Mouse (Mus musculus) T-helper 17 cell (primary cell): ENCODE data around the gene Fam57a.
"Not testable (repeated sequence)": the region's sequence is repeated elsewhere in the genome, so short reads cannot be mapped to it uniquely, and the experiment has no call there.

Experiments
- in situ Hi-C, 2 experiments: fragments of 300-600 bp; cut with MboI, MseI; formaldehyde crosslinking; loops; 1 replicate in 1 of 2; 2 replicates in 1 of 2; pipeline ENCODE4 v1.15.1; 2025; ENCODE audit warnings: high pct_unique_total_duplicates in 2 of 2

The Fam57a gene

GRCm38 (mm10) chr11:76180146-76180540, 672 bp downstream of the Fam57a start:
- in situ Hi-C loops, result no loop called here

- in situ Hi-C loops, result no loop called here
Measured at GRCm38 (mm10) chr11:76183745-76184144, 4.3 kb downstream of the Fam57a start.

- in situ Hi-C loops, result no loop called here
Measured at GRCm38 (mm10) chr11:76186908-76187307, 7.4 kb downstream of the Fam57a start.

GRCm38 (mm10) chr11:76196275-76196976, 17.0 kb downstream of the Fam57a start:
- in situ Hi-C loops, result no loop called here

- in situ Hi-C loops, result no loop called here
Measured at GRCm38 (mm10) chr11:76196977-76197469, 17.6 kb downstream of the Fam57a start.

- in situ Hi-C loops, result no loop called here
Measured at GRCm38 (mm10) chr11:76201761-76202674, 22.5 kb downstream of the Fam57a start.

GRCm38 (mm10) chr11:76206793-76207192, 27.3 kb downstream of the Fam57a start:
- in situ Hi-C loops, result no loop called here

GRCm38 (mm10) chr11:76210228-76210985, 30.9 kb downstream of the Fam57a start:
- in situ Hi-C loops, result no loop called here

GRCm38 (mm10) chr11:76211595-76211994, 32.1 kb downstream of the Fam57a start:
- in situ Hi-C loops, result not testable (repeated sequence)

GRCm38 (mm10) chr11:76213841-76214240, 34.4 kb downstream of the Fam57a start:
- in situ Hi-C loops, result no loop called here

GRCm38 (mm10) chr11:76215011-76215410, 35.5 kb downstream of the Fam57a start:
- in situ Hi-C loops, result no loop called here

- in situ Hi-C loops, result no loop called here
Measured at GRCm38 (mm10) chr11:76216049-76216540, 36.6 kb downstream of the Fam57a start.

GRCm38 (mm10) chr11:76216681-76217389, 37.4 kb downstream of the Fam57a start:
- in situ Hi-C loops, result no loop called here

- in situ Hi-C loops, result no loop called here
Measured at GRCm38 (mm10) chr11:76217390-76217800, 37.9 kb downstream of the Fam57a start, which contains the start of the genes Dbil5 and Gemin4. Dbil5 (plus strand) TSS chr11:76217608. Gemin4 (minus strand) TSS chr11:76217664.

GRCm38 (mm10) chr11:76224631-76225030, 45.2 kb downstream of the Fam57a start:
- in situ Hi-C loops, result no loop called here

GRCm38 (mm10) chr11:76225051-76225450, 45.6 kb downstream of the Fam57a start:
- in situ Hi-C loops, result no loop called here

GRCm38 (mm10) chr11:76236136-76236535, 56.7 kb downstream of the Fam57a start:
- in situ Hi-C loops, result no loop called here

- in situ Hi-C loops, result no loop called here
Measured at GRCm38 (mm10) chr11:76239750-76240149, 60.3 kb downstream of the Fam57a start.

GRCm38 (mm10) chr11:76242901-76243810, 63.7 kb downstream of the Fam57a start, which contains the start of the genes Mrm3 and Glod4:
Mrm3 (plus strand) TSS chr11:76243715.
Glod4 (minus strand) TSS chr11:76243725.
- in situ Hi-C loops, result no loop called here
